Mouse (Mus musculus): Measurements from ENCODE around the gene Dcst2. TPM values are rescaled to one million over a fixed set of nuclear protein-coding genes. Genes with fewer than 3 reads are reported as not detected.

Gene Dcst2
- total and polyA plus RNA-seq, 3 experiments, result 0.06 TPM; not detected in 2

DNA sequence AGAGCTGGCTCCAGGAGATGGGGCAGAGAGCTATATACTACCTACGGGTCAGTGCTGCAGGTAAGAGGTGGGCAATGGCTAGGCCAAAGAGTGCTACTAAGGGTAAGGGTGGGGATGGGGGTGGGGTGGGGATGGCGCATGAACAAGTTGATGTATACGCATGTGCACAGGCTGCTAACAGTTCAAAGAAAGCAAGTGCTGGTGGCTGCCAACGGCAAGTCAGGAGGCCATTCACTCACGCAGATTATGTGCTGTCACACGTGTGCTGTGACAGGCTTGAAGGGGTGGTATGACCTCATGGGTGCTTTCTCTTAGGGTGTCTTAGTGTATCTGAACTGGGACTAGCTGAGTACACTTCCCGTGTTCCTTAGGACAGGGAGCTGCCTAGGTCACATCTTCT is 39.6 kb downstream of the Dcst2 start:
- H3K4me3 ChIP-seq (ENCODE audit: control insufficient read depth in 1 of 2, insufficient read depth in 1 of 2, low read depth in 2 of 2, low read length in 2 of 2), result no peak overlapping the region
- H3K27ac ChIP-seq (ENCODE audit: control insufficient read depth, low read depth, low read length), result no peak overlapping the region
- no peaks in the 10 kb centered on the region for H3K9me3 ChIP-seq (replicated peaks; ENCODE audit: insufficient read depth, low read length)
- H3K4me1 ChIP-seq (ENCODE audit: control insufficient read depth in 1 of 2, insufficient read depth in 2 of 2, low read length in 2 of 2), result peaks cover 3 to 6% of the 10 kb centered on the region in 2 experiments; a peak in 2 of 4 replicates
- no peak for DNase-seq (ENCODE audit: low read depth, low spot score)
- H3K79me2 ChIP-seq (ENCODE audit: control insufficient read depth, insufficient read depth, low read length, poor library complexity), result no peaks in the 10 kb centered on the region
- TF ChIP-seq MXI1 (IDR thresholded peaks at IDR 0.05; ENCODE audit: low read depth, low read length), result no peak
- TF ChIP-seq ETS1 (IDR thresholded peaks at IDR 0.05; ENCODE audit: low read depth, low read length), result no peak
- TF ChIP-seq NELFE (IDR thresholded peaks at IDR 0.05; ENCODE audit: low read depth, low read length), result no peak
- TF ChIP-seq CTCF (IDR thresholded peaks at IDR 0.05 in 2 of 3, conservative IDR thresholded peaks at IDR 0.05 in 1 of 3; ENCODE audit: control insufficient read depth in 1 of 3, insufficient read depth in 1 of 3, low read depth in 2 of 3, low read length in 3 of 3, poor library complexity in 1 of 3, severe bottlenecking in 1 of 3), result no peak
- no peak for TF ChIP-seq SIN3A (IDR thresholded peaks at IDR 0.05; ENCODE audit: low read length)
- no peak for TF ChIP-seq USF1 (IDR thresholded peaks at IDR 0.05; ENCODE audit: low read depth, low read length)
- no peak for TF ChIP-seq TAL1 (IDR thresholded peaks at IDR 0.05; ENCODE audit: low read length)
- no peak for TF ChIP-seq CHD2 (IDR thresholded peaks at IDR 0.05; ENCODE audit: low read length)
- no peak for TF ChIP-seq POLR2AphosphoS2 (IDR thresholded peaks at IDR 0.05; ENCODE audit: low read length)
- TF ChIP-seq TBP (IDR thresholded peaks at IDR 0.05; ENCODE audit: low read depth, low read length), result no peak
- no peak for TF ChIP-seq GABPA (IDR thresholded peaks at IDR 0.05; ENCODE audit: low read depth, low read length)
- no peak for TF ChIP-seq E2F4 (IDR thresholded peaks at IDR 0.05; ENCODE audit: borderline replicate concordance, low read depth, low read length)
- TF ChIP-seq JUND (IDR thresholded peaks at IDR 0.05; ENCODE audit: low read depth, low read length), result no peak
- TF ChIP-seq ZNF384 (IDR thresholded peaks at IDR 0.05; ENCODE audit: low read depth, low read length), result no peak
- no peak for TF ChIP-seq HCFC1 (IDR thresholded peaks at IDR 0.05; ENCODE audit: low read depth, low read length)
- TF ChIP-seq MAFK (IDR thresholded peaks at IDR 0.05; ENCODE audit: borderline replicate concordance, low read depth, low read length), result no peak
- no peak for TF ChIP-seq RAD21 (IDR thresholded peaks at IDR 0.05; ENCODE audit: low read depth, low read length)
- no peak for TF ChIP-seq MAX (IDR thresholded peaks at IDR 0.05; ENCODE audit: low read length)
- no peak for TF ChIP-seq CHD1 (IDR thresholded peaks at IDR 0.05; ENCODE audit: low read depth, low read length)
- no peak for TF ChIP-seq MAZ (IDR thresholded peaks at IDR 0.05; ENCODE audit: low read depth, low read length)
- H3K27me3 ChIP-seq (ENCODE audit: control insufficient read depth in 1 of 2, insufficient read depth in 2 of 2, low read length in 2 of 2), result no peaks in the 10 kb centered on the region
- no peak overlapping the region for H3K9ac ChIP-seq (ENCODE audit: control insufficient read depth, low read depth, low read length, poor library complexity, severe bottlenecking)
- H3K36me3 ChIP-seq (ENCODE audit: control insufficient read depth in 1 of 2, insufficient read depth in 2 of 2, low read length in 2 of 2), result peaks cover 4 to 13% of the 10 kb centered on the region in 2 experiments

- no peak for TF ChIP-seq RAD21 (IDR thresholded peaks at IDR 0.05; ENCODE audit: low read depth, low read length)
- TF ChIP-seq ZKSCAN1 (IDR thresholded peaks at IDR 0.05; ENCODE audit: low read depth, low read length), result no peak
- no peak for TF ChIP-seq ELF1 (IDR thresholded peaks at IDR 0.05; ENCODE audit: low read depth, low read length)
- TF ChIP-seq CHD2 (IDR thresholded peaks at IDR 0.05; ENCODE audit: low read length), result no peak
- no peak for TF ChIP-seq TCF12 (IDR thresholded peaks at IDR 0.05; ENCODE audit: low read depth, low read length)
- TF ChIP-seq MEF2A (IDR thresholded peaks at IDR 0.05; ENCODE audit: extremely low read depth, insufficient replicate concordance, low read depth, low read length, poor library complexity, severe bottlenecking), result no peak
- TF ChIP-seq SMC3 (IDR thresholded peaks at IDR 0.05; ENCODE audit: low read depth, low read length), result no peak
- no peak for TF ChIP-seq POLR2AphosphoS5 (IDR thresholded peaks at IDR 0.05; ENCODE audit: borderline replicate concordance, low read depth, low read length)
- TF ChIP-seq ETS1 (IDR thresholded peaks at IDR 0.05; ENCODE audit: low read depth, low read length), result no peak
- peaks cover 0 to 13% of the 10 kb centered on the region in 2 experiments; a peak in 2 of 4 replicates for H3K36me3 ChIP-seq (ENCODE audit: control insufficient read depth in 1 of 2, insufficient read depth in 2 of 2, low read length in 2 of 2)
Measured at GRCm38 (mm10) chr3:89402693-89403092, 40.9 kb downstream of the Dcst2 start, which contains the start of gene Lenep. TSS of gene Lenep (minus strand) at chr3:89402793.

More at GRCm38 (mm10) chr3:89402693-89403092, 40.9 kb downstream of the Dcst2 start, which contains the start of gene Lenep:
- H3K79me2 ChIP-seq (ENCODE audit: control insufficient read depth, insufficient read depth, low read length, poor library complexity), result no peaks in the 10 kb centered on the region
- H3K9ac ChIP-seq (ENCODE audit: control insufficient read depth, low read depth, low read length, poor library complexity, severe bottlenecking), result no peak within 1 kb of the TSS
- H3K9me3 ChIP-seq (replicated peaks; ENCODE audit: insufficient read depth, low read length), result no peaks in the 10 kb centered on the region
- no peaks in the 10 kb centered on the region for H3K27me3 ChIP-seq (ENCODE audit: control insufficient read depth in 1 of 2, insufficient read depth in 2 of 2, low read length in 2 of 2)
- no peaks in the 10 kb centered on the region for H3K4me1 ChIP-seq (ENCODE audit: control insufficient read depth in 1 of 2, insufficient read depth in 2 of 2, low read length in 2 of 2)
- no peak within 1 kb of the TSS for H3K4me3 ChIP-seq (ENCODE audit: control insufficient read depth in 1 of 2, insufficient read depth in 1 of 2, low read depth in 2 of 2, low read length in 2 of 2)
- no peak for DNase-seq (ENCODE audit: low read depth, low spot score)
- H3K27ac ChIP-seq (ENCODE audit: control insufficient read depth, low read depth, low read length), result no peak within 1 kb of the TSS
